Mouse (Mus musculus) adrenal gland, adult (tissue): Measurements from ENCODE around the gene Myo3b.

Experiments used
- DNase-seq, 2 experiments: peaks; one replicate each; pipeline ENCODE4 v3.0.0; 2022 to 2023; ENCODE audit warnings: low spot score in 1 of 2; ENCODE audit not compliant: inconsistent age in 2 of 2

Myo3b gene

GRCm38 (mm10) chr2:70419336-70419735, 380.4 kb downstream of the Myo3b start:
- DNase-seq: no peak

DNA sequence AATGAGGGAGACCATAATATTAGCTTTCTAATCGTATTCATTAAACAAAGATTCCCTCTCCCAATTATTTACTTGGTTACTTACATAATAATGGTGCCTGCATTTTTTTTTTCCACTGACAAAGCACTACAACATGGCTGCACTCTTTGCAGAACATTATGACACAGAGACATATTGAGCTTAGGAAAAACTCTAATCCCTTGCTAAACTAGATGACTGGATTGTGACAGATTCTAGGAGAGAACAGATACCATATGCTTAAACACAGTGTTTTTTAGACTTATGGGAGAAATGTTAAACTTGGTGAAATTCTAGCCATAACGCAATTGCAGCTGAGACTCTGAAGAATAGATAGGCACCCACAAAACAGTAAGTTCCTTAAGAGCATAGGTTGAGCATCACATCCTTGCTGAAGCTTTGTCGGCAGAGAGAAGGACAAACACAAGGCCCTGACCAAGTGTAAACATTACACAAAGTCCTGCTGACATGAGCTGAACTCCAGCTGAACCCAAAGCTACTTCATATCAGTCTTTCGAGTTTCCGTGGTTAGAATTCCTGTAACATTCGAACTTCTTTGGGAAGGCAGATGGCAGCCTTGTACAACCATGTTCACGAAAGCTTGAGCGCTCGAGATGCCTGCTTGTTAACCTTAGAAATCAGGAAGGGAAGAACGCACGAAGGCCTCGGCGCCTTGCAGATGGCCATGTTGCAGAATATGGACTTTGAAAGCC, 382.4 kb downstream of the Myo3b start:
- DNase-seq: no peak

GRCm38 (mm10) chr2:70425611-70426010, 386.7 kb downstream of the Myo3b start:
- DNase-seq: peak in 1 of 2 experiments; percentile 8

GRCm38 (mm10) chr2:70443035-70443434, 404.1 kb downstream of the Myo3b start:
- peak in 1 of 2 experiments; percentile 36 for DNase-seq

- no peak for DNase-seq
Observed at GRCm38 (mm10) chr2:70444141-70444540, 405.2 kb downstream of the Myo3b start.

GRCm38 (mm10) chr2:70456205-70456604, 417.3 kb downstream of the Myo3b start:
- DNase-seq: no peak

GRCm38 (mm10) chr2:70463606-70464005, 424.7 kb downstream of the Myo3b start:
- no peak for DNase-seq

DNA sequence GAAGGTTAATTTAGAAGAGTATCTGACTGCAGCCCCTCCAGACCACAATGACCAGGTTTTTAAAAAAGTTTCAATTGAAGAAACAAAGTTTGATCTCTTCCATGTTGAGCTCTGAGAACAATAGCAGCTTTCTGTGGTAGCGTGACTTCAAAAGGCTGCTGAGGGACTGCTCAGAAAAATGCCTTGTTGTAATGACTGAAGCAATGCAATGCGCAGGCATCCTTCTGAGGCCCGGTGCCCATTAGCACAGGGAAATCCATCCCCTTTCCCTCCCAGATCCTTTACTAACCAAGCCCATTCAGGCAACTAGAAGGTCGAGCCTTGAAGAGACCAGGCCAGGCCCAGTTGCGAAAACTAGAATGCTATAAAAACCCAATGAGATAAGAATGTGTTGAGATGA, 432.2 kb downstream of the Myo3b start:
- DNase-seq: peak in 1 of 2 experiments; percentile 21

GRCm38 (mm10) chr2:70471861-70472620, 433.1 kb downstream of the Myo3b start:
- peak; percentile 50 to 81 for DNase-seq
